Mouse (Mus musculus): ENCODE results near the gene Erich6b.

The Erich6b gene

DNA sequence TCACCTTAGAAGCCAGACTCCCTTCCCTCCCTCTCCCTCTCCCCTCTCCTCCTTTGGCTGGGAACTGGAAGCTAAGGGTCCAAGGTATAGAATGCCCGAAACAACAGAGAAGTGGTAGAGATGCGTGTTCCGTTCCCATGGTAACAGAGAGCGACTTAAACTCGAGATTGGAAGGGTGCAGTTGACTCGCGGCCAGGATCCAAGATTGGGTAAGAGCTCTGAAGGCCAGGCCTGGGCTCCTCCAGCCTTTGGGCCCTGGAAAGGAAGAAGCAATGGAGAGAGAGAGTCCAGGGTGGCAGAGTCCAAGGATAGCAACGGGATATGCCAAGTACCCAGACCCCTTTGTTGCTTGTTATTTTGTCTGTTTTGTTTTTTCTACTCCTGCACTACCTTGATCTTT lies at the start of gene Erich6b:
Gene Erich6b (plus strand): TSS at position 180 of the 400 bp plus-strand sequence.
- DNase-seq = no peak

DNA sequence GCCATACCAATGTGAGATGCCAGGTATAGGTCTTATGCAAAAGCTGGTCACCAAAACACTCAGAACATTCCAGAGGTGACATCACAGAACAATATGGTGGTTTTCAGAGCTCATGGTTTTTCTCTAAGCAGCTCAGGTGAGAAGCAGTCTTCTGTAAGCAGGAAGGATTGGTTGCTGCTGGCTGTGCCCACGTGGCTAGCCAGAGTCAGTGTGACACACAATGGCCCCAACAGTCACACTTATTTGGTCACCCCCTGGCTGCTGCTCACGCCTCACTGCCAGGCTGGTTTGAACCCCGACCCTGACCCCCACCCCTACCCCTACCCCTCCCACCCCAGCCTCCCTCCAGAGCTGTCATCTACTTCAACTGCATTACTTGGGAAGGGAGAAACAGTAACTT lies 49.1 kb upstream of the Erich6b start, which contains the start of gene Spert:
Gene Spert (minus strand): TSS at position 139 of the 400 bp plus-strand sequence.
- DNase-seq = no peak

DNA sequence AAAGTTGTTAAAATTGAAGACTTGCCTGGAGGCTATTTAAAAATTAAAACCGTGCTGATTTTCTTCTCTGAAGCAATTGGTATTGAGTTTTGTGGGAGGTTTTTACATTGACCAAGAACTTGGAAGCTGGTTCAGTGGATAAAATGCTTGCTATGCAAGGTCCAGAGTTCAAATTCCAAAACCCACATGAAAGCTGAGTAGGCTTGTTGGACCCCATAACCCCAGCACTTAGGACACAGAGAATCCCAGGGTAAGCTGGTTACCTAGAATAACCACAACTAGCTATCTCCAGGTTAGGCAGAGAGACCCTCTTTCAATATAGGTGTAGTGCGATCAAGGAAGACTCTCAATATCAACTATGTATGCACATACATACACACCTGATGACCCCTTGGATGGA lies 32.9 kb upstream of the Erich6b start:
- no peak for DNase-seq

DNA sequence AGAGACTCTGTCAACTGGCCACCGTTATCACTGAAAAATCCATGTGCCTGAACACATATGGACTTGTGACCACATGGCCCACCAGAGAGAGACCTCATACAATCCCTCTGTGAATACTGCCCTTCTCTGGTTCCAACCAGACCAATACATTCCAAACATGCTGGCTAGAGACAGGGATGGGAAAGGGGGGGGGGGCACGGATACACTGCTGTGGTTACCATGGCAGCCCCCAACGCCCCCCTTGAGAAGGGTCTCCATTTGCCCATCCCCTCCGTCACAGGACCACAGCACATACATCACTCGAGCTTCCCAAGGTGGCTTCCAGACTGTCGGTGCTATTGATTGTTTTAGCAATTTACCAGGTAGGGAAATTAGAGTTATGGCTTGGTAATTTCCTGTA lies 25.7 kb upstream of the Erich6b start:
- no peak for DNase-seq

DNA sequence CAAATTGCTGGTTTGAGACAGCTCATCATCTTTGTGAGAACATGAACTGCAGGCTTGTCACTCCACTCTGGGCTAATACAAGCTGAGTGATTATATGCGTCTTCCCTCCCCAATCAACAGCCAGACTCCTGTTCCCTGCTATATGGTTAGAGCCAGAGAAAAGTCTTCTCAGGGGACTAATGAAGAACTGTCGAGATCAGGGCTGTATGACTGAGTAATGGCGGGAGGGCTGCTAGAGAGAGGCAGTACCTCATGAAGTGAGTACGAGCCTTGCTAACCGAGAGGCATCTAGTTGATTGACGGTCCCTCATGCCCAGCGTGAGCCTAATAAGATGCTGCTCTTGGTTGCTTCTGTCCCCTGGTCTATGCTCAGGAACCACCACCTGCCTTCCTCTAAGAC lies 19.1 kb upstream of the Erich6b start:
- DNase-seq = no peak

DNA sequence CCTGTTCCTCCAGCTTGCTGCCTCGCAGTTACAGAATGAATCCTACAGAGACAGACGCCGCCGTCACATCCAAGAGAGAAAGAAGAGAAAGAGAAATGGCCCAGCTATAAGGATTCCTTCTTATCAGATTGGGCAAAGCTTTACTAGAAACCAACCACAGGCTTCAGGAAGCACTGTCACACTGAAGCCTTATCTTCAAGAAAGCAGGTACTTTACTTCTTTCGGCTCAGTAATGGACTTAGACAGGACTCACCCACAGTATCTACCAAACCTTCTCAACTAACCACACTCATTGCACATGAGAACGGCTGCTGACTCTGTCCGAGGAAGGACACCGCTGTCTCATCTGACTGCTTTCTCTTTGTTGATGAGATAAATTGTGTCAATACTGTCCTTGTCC lies 13.2 kb upstream of the Erich6b start:
- no peak for DNase-seq

DNA sequence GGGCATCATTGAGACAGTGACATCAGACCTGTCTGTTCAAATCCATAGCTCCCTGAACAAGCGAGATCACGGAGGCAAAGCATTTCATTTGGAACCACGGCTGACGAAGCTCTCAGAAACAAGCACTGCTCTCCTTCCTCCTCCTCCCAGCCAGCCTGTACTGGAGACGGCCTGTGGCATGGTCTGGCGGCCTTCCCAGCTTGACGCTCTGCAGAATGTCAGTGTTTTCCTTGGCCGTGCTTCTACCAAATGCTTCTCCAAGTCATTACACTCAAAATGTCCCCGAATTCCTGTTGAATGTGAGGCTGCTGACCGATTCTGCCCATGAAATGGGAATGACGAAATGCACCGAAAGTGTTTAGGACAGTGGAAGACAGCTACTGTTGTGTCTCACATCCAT lies 6.7 kb upstream of the Erich6b start:
- DNase-seq = peak; percentile 77 to 86

DNA sequence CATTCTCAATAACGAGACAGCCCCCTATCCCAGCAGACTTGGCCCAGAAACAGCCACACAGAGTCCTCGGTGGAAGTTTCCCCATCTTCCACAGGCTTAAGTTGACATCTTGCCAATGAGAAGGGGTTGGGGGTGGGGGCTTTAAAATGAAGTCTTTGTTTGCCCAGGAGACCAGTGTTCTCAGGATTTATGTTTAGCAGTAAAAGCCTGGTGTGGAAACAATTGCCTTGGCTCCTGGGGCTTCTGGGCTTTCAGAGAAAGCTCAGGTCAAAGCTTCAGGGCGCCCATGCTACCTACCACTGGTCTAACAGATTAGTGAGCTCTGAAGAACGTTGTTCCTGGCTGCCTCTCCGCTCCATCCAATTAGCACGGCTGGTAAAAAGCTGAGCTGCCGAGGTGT lies 6.0 kb upstream of the Erich6b start:
- DNase-seq = no peak

DNA sequence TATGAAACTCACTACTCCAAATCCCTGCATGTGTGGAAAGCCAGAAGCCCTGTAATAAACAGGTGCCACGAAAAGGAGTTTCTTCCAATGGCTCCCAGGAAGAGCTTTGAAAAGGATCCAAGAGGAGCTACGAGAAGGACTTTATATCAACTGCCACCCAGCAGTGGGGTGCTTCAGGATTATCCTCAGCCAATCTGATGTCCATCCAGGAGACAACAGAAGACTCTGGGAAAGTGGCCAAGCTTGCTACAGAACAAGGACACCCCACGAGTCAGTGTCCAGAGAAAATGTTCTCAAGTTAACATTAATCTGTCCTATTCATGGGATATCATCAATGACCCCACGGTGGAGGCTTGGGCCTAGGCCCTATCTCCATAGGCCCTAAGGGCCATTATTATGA lies 4.4 kb upstream of the Erich6b start:
- peak; percentile 49 to 60 for DNase-seq

DNA sequence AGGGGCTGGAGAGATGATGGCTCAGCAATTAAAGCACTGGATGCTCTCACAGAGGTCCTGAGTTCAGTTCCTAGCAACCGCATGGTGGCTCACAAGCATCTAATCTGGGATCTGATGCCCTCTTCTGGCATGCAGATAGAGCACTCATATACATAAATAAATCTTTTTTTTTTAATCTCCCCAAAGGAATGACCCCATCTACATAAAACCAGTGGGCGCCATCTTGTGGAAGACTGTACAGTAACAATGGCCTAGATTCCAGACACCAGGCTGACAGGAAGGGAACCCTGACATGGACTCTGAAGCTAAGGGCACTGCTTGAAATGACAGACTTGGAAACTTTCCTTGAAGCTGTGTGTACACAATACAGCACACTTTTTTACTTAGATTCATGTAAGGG lies 1.2 kb upstream of the Erich6b start:
- DNase-seq = peak in 1 of 2 experiments; percentile 39

DNA sequence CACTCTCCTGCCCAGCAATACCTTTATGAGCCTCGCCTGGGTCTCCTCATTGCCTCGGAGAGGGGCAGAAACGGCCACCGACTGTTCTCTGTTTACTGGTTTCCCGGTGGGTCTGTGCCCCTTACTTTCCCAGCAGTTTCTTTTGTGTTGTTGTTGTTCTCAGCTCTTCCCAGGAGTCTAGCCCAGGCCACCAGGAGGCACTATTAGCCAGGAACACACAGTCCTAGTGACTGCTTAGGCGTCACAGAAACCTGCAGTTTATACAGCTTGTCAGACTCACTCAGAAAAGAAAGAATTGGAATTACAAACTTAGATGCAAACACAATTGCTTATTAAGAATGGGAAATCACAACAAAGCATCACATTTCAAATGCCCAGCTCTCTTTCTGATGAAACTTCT lies 690 bp upstream of the Erich6b start:
- no peak for DNase-seq

DNA sequence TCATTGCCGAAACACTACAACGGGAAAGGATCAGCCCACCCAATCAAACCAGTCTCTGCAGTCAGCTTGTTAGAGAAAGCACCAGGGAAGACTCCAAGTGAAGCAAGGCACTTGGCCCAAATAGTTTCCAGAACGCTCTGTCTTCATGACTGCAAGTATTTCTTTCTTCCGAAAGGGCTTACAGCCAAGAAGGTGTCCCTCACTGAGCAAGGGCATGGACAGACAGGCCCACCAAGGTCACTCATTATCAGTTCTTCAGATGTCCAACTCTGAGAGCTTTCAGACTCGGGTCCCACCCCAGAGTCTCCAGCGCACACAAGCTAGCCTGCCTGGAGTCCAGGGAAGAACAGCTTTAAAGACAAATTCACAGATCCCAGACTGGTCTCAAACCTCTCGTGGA lies 3.4 kb downstream of the Erich6b start:
- no peak for DNase-seq

DNA sequence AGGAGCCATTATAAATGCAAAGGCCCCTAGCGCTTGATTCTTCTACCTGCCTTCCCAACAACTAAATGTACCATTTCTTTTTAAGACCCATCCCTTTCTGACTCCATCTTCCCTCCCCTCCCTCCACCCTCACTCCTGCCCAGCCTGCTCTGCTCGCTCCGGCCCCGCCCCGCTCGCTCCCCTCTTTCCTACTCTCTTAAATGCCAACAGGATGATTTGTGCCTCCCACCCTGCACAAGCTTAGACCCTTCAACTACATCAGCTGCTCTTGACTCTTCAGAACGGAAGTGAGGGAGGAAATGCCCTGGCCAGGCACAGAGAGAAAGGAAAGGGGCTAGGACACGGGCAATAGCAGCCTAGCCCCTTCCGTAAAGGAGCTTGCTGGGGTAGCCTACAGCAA lies 4.0 kb downstream of the Erich6b start:
- DNase-seq = no peak

DNA sequence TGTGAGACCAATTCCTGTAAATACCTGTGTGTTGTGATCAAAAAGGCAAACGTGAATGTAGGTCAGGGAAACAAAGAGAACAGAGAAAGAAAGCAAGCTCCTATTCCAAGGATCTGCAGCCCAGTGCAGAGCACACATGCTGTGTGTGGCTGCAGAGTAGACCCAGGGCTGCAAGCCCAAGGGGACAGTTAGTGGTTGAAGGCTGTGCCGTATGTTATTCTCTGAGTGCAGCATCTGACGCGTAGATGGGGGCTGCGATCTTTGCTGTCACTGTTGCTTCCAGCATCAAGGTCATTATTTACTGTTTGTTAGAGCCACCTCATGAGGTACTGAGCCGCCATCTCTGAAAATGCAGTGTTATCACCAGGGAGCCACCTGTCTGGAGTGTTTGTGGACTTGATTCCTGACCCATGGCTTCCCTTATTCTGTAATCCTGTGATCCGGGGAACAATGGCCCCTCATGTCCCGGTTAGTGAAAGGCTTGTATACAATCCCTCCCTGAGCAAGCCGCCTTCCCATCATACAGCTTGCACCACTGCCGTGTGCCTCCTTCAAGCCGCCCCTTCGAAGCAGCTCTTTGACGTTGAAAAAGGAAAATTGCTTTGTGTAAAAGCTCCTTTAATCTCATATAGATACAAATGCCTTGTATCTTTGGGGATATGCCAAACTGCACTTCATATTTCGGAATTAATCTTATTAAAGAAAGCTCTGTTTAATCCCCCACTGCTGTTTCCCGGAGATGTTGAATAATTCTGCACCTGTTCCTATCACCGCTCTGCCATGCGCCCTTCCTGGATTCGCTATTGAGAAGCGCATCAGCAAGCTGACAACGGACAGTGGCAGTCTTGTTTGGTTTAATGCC lies 5.1 kb downstream of the Erich6b start:
- no peak for DNase-seq

DNA sequence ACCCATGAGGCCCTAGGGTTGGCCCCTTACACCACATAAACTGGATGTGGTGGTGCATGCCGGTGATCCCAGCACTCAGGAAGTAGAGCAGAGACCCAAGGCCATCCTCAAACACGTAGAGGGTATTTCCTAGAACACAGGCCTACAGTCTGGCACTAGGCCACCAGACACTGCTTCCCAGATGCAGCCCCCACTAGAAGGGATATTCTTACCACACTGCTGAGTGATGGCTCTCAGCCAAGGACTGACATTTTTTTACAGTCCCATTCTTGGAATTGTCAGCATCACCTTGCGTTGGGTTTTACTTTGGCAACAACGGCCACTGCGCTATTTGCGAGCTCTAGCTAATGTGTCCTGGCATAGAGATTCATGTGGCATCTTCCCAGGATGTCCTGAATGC lies 18.9 kb downstream of the Erich6b start:
- no peak for DNase-seq

DNA sequence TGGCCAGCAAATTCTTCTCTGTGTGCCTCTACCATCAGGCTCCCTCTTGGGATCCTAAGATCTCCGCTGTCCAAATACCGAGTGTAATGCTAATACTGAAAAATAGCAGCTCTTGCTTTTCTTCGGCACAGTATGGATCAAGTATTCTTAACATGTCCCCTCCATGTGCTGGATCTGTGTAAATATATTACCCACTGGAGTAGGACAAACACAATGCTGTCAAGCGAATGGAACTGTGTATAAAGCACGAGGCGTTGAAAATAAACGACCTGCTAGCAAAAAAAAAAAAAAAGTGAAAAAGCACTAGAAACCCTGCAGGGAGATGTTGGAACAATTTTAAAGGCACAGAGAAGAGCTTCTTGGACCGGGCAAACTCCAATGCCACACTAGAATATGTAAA lies 19.5 kb downstream of the Erich6b start:
- DNase-seq = no peak

DNA sequence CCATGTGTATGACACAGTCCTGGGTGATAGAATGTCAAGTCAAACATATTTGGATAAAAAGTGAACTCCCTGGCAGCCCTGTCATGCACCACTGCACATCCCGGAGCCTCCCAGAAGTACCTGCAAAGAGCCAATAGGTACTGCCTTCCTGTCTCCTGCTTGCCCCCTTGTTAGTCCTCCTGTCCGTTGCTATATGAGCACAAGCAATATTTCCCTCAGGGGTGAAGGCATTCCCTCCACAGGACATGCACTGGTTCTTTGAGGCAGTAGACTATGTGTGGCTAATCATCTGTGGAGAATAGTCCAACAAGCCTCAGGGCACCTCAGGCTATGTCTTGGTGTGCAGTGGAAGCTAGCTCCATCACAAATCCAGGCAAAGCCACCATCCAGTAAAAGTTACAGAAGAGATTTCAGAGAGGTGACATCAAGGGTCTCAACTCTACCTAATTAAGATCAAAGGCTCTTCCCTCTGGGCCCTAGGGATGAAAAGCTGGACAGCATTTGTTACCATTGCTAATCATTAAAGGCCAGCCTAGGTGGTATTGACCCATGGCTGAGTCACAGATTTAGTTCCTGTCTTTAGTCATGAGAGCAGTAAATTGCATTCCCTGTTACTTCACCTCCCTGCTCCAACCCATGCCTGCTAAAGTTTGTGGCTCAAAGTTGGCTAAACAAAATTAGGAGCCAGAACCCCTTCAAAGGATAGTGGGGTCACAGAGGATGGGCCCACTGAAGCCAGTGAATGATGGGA lies 23.5 kb downstream of the Erich6b start:
- DNase-seq = no peak

DNA sequence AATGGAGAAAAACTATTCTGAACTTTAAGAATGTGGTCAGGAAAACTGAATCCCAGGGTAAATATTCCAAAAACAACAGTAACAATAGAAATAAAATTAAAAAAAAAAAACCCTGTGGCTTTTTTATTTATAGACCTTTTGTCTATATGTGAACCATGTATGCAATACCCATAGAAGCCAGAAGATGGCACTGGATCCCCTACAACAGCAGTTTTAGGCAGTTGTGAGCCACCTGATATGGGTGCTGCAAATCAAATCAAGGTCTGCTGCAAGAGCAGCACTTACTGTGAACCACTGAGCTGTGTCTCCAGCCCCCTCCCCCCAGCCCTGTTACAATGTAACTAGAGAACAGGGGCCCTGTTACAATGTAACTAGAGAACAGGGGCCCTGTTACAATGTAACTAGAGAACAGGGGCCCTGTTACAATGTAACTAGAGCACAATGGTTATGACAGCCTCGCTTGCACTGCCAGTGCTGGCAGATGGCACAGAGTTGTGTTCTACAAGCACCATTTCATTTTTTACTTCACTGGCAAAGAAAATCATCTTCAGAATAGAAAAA lies 27.1 kb downstream of the Erich6b start:
- no peak for DNase-seq

DNA sequence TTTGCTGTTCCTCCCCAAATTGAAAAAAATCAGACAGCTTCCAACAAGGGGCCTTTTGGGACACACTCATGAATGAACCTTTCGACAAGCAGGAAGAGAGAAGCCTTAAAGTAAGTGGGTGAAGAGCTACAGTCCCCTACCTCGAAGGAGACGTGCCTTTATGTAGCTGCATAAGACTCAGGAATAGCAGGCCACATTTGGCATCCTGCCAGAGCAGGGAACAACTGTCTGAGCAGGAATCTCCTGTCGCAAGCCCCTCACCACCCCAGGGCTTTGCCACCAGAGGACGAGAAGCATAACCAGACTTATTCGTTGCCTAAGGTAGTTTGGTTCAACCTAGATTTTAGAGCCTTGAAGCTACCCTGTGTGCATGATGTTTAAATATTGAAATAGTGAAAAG lies 34.3 kb downstream of the Erich6b start:
- no peak for DNase-seq

DNA sequence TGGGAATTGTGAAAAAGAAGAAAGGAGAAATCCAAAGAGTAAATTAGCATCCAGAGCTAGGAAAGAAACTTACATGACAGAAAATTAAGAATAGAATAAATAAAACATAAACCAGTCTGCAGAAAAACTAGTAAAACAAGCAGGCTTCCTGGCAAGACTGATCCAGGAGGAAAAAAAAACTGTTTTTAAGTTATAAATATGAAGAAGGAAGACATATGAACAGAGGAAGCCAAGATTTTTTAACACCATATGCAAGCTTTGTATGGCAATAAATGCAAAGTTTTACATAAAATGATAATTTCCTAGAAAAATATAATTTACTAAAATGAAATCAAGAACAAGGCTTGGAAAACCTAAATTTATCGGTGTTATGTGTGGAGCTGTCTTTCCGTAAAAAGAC lies 48.4 kb downstream of the Erich6b start:
- DNase-seq = no peak

DNA sequence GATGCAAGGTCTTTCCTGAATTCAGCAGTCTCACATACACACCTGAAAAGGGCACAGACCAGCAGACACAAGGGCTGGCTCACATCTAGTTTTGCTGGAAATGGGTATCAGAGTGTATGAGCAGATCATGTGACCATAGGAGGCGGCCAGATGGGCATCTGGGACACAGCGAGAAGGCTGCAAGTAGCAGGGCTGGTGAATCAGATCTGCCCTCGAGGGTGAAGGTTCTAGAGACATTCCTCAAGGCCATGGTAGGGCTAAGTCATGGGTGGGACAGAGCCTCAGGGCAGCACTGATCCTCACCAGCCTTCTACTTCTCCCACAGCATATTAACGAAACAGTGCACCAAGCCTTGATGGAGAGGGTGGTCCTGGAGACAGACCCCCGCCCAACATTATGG lies 54.0 kb downstream of the Erich6b start:
- peak in 1 of 2 experiments; percentile 13 for DNase-seq

DNA sequence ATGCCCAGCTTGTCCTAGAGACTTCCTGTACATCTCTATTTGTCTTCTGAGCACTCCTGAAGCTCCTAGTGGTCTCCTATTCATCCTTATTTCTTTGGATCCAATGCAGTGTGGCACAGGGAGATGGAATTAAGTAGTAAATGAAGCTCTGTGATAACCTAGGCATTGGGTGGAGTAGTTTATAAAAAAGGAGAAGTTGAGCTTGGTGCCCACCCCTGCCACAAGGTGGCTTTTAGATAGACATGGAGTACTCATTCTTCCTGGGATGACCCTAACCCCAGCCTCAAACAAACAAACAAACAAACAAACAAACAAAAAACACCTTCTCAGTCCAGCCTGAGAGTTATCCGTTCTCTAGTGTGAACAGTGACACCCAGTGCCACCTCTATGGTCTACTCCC lies 55.9 kb downstream of the Erich6b start:
- no peak for DNase-seq

DNA sequence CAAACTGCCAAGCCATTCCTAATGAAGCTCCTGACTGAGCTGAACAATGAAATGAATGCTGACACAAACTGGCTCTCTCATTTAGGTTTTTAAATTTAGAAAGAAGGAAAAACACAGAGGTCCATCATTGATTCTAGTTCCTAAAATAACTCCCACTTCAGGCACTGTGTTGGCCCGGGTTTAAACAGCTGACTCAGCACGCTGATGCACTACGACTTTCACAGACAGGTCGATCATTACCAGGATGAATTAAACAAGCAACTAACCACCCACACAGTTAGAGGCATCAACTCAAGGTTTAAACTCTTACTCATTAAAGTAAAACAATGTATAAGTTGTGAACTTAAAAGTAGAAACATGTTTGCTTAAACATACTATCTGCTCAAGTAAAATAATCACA lies 64.6 kb downstream of the Erich6b start:
- DNase-seq = no peak

DNA sequence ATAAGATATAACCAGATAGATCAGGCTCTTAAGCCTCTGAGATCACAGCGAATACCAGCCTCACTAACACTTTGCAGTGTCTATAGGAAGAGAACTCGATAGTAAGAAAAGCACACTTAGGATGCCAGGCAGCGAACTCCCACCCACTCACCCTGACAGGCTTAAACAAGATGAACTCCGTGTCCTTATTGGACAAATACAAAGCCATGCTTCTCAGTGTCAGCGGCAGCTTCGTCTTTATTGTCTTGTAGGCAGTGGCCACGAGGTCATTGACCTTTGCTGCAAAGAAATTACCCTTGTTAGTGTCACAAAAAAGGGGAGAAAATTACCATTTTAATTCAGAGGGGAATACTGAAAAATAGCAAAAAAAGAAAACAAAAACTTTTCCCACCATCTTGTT lies 65.7 kb downstream of the Erich6b start:
- DNase-seq = no peak

All from cerebellum, postnatal 25 days (tissue).